Mouse (Mus musculus) neural tube, embryonic 14.5 days (tissue): ENCODE measurements around the gene Aqp6. TPM values are rescaled to one million over a fixed set of nuclear protein-coding genes. Genes with fewer than 3 reads are reported as not detected.

Experiments used
- ATAC-seq: fragments of 200-750 bp; cut with Nextera tagmentation; 2 replicates; pipeline ENCODE4 v1.8.0; 2017; ENCODE audit warnings: low read depth, mild to moderate bottlenecking, moderate TSS enrichment, moderate library complexity
- H3K27ac ChIP-seq: fragments of 300-500 bp; sonication (generic); 2 replicates; pipeline ENCODE4 v1.5.1; 2014; ENCODE audit warnings: low read depth, mild to moderate bottlenecking, control low read depth, low read length, moderate library complexity, mixed read lengths
- H3K27me3 ChIP-seq: fragments of 300-500 bp; sonication (generic); 2 replicates; pipeline ENCODE4 v1.6.1; 2014; ENCODE audit warnings: low read length; ENCODE audit not compliant: control insufficient read depth, insufficient read depth
- H3K36me3 ChIP-seq: fragments of 300-500 bp; sonication (generic); 2 replicates; pipeline ENCODE4 v1.6.1; 2014; ENCODE audit warnings: low read length, mixed read lengths; ENCODE audit not compliant: control insufficient read depth, insufficient read depth
- H3K4me1 ChIP-seq: fragments of 300-500 bp; sonication (generic); 2 replicates; pipeline ENCODE4 v1.6.1; 2014; ENCODE audit warnings: low read length; ENCODE audit not compliant: control insufficient read depth, insufficient read depth
- H3K4me2 ChIP-seq: fragments of 300-500 bp; sonication (generic); 2 replicates; pipeline ENCODE4 v1.6.1; 2014; ENCODE audit warnings: mild to moderate bottlenecking, low read depth, low read length, control low read depth
- H3K4me3 ChIP-seq: fragments of 300-500 bp; sonication (generic); 2 replicates; pipeline ENCODE4 v1.5.1; 2014; ENCODE audit warnings: low read depth, low read length, control low read depth, mixed read lengths
- H3K9ac ChIP-seq: fragments of 300-500 bp; sonication (generic); replicated peaks from 2 replicates; pipeline ENCODE4 v1.6.1; 2014; ENCODE audit warnings: low read depth, mild to moderate bottlenecking, control low read depth, low read length, mixed read lengths
- H3K9me3 ChIP-seq: fragments of 300-500 bp; sonication (generic); 2 replicates; pipeline ENCODE4 v1.6.1; 2016; ENCODE audit warnings: low read length; ENCODE audit not compliant: control insufficient read depth
- WGBS: fragments of 180-500 bp; shearing (Covaris S2); extraction: QIAGEN DNeasy Blood & Tissue Kit; methylation state at CpG from one replicate; pipeline ENCODE4 v1.1.7; 2014; 5-methylcytosine and 5-hydroxymethylcytosine counted together
- polyA plus RNA-seq: library from polyadenylated mRNA; unstranded; fragments of >200 nt; fragmentation: Nextera tagmentation; extraction: Ambion mirVana; gene quantifications from 2 replicates; pipeline ENCODE4 v1.2.1, GENCODE M21; 2014

Aqp6 gene
- 1.4 and 1.6 TPM in 2 replicates for polyA plus RNA-seq

GRCm38 (mm10) chr15:99600986-99601822, at the start of gene Aqp6:
Gene Aqp6 (plus strand): TSS chr15:99601400.
- WGBS: 54% methylated on average over 22 of the region's 22 CpGs
- H3K27me3 ChIP-seq: no peaks in the 10 kb centered on the region; the same call in 1 of the 2 replicates
- no peak within 1 kb of the TSS for H3K4me2 ChIP-seq
- no peak within 1 kb of the TSS for H3K4me3 ChIP-seq
- no peak for ATAC-seq
- peaks cover 7% of the 10 kb centered on the region; the same call in 1 of the 2 replicates for H3K4me1 ChIP-seq
- H3K9me3 ChIP-seq: no peaks in the 10 kb centered on the region
- no peak within 1 kb of the TSS for H3K9ac ChIP-seq
- peak within 1 kb of the TSS; percentile 53 for H3K27ac ChIP-seq
- H3K36me3 ChIP-seq: no peaks in the 10 kb centered on the region

GRCm38 (mm10) chr15:99553767-99554166, 47.4 kb upstream of the Aqp6 start:
- ATAC-seq: no peak
- Histone ChIP-seq H3K4me3 (no peak overlapping the region), H3K4me2 (no peak overlapping the region), H3K4me1 (no peaks in the 10 kb centered on the region), H3K36me3 (no peaks in the 10 kb centered on the region), H3K27ac (no peak overlapping the region), H3K9me3 (no peaks in the 10 kb centered on the region), H3K9ac (no peak overlapping the region), H3K27me3 (no peaks in the 10 kb centered on the region)
- 77% methylated on average over 6 of the region's 6 CpGs for WGBS

GRCm38 (mm10) chr15:99558947-99559346, 42.3 kb upstream of the Aqp6 start:
- Histone ChIP-seq H3K27ac (no peak overlapping the region), H3K9ac (no peak overlapping the region), H3K4me3 (no peak overlapping the region), H3K4me2 (no peak overlapping the region), H3K27me3 (no peaks in the 10 kb centered on the region), H3K36me3 (no peaks in the 10 kb centered on the region), H3K4me1 (no peaks in the 10 kb centered on the region), H3K9me3 (no peaks in the 10 kb centered on the region)
- WGBS: 88% methylated on average over 1 of the region's 1 CpGs
- ATAC-seq: no peak

GRCm38 (mm10) chr15:99560246-99560645, 41.0 kb upstream of the Aqp6 start:
- Histone ChIP-seq H3K9ac (no peak overlapping the region), H3K4me1 (no peaks in the 10 kb centered on the region), H3K9me3 (no peaks in the 10 kb centered on the region), H3K36me3 (no peaks in the 10 kb centered on the region), H3K4me3 (no peak overlapping the region), H3K4me2 (no peak overlapping the region), H3K27ac (no peak overlapping the region), H3K27me3 (no peaks in the 10 kb centered on the region)
- 86% methylated on average over 10 of the region's 10 CpGs for WGBS
- no peak for ATAC-seq

GRCm38 (mm10) chr15:99567371-99567770, 33.8 kb upstream of the Aqp6 start:
- no peak overlapping the region for H3K27ac ChIP-seq
- no peaks in the 10 kb centered on the region for H3K36me3 ChIP-seq
- no peak overlapping the region for H3K4me2 ChIP-seq
- no peaks in the 10 kb centered on the region for H3K9me3 ChIP-seq
- no peaks in the 10 kb centered on the region for H3K27me3 ChIP-seq
- 82% methylated on average over 4 of the region's 4 CpGs for WGBS
- H3K9ac ChIP-seq: no peak overlapping the region
- H3K4me1 ChIP-seq: no peaks in the 10 kb centered on the region
- no peak for ATAC-seq
- H3K4me3 ChIP-seq: no peak overlapping the region

- no peak for ATAC-seq
- H3K27ac ChIP-seq: no peak overlapping the region
- 59% methylated on average over 6 of the region's 6 CpGs for WGBS
- H3K4me3 ChIP-seq: no peak overlapping the region
- no peaks in the 10 kb centered on the region for H3K4me1 ChIP-seq
- no peak overlapping the region for H3K9ac ChIP-seq
- H3K27me3 ChIP-seq: no peaks in the 10 kb centered on the region
- H3K4me2 ChIP-seq: no peak overlapping the region
- H3K9me3 ChIP-seq: no peaks in the 10 kb centered on the region
- no peaks in the 10 kb centered on the region for H3K36me3 ChIP-seq
Observed at GRCm38 (mm10) chr15:99568682-99569081, 32.5 kb upstream of the Aqp6 start.

GRCm38 (mm10) chr15:99569123-99569522, 32.1 kb upstream of the Aqp6 start:
- Histone ChIP-seq H3K27ac (no peak overlapping the region), H3K4me3 (no peak overlapping the region), H3K9me3 (no peaks in the 10 kb centered on the region), H3K27me3 (no peaks in the 10 kb centered on the region), H3K9ac (no peak overlapping the region), H3K4me1 (no peaks in the 10 kb centered on the region), H3K36me3 (no peaks in the 10 kb centered on the region), H3K4me2 (no peak overlapping the region)
- no peak for ATAC-seq
- 87% methylated on average over 10 of the region's 10 CpGs for WGBS

GRCm38 (mm10) chr15:99578802-99579485, 22.3 kb upstream of the Aqp6 start, which contains the start of gene Aqp2:
Gene Aqp2 (plus strand): TSS chr15:99579055.
- Histone ChIP-seq H3K27me3 (peaks cover 11% of the 10 kb centered on the region; the same call in 1 of the 2 replicates), H3K4me2 (no peak within 1 kb of the TSS), H3K36me3 (no peaks in the 10 kb centered on the region), H3K4me3 (no peak within 1 kb of the TSS), H3K9me3 (no peaks in the 10 kb centered on the region), H3K9ac (no peak within 1 kb of the TSS), H3K4me1 (peaks cover 3% of the 10 kb centered on the region; the same call in 1 of the 2 replicates), H3K27ac (no peak within 1 kb of the TSS)
- WGBS: 89% methylated on average over 26 of the region's 26 CpGs
- no peak for ATAC-seq
